Mouse (Mus musculus) G1E (cell line): ENCODE data around the gene Haspin. TPM values are rescaled to one million over a fixed set of nuclear protein-coding genes. Genes with fewer than 3 reads are reported as not detected.

Experiments
- ATAC-seq: 2 replicates; pipeline ENCODE4 v1.8.0; 2016; ENCODE audit warnings: mild to moderate bottlenecking; ENCODE audit not compliant: insufficient number of reproducible peaks, poor library complexity, low FRiP score, severe bottlenecking; ENCODE audit errors: extremely low read depth
- DNase-seq: peaks from one replicate; pipeline ENCODE4 v3.0.0; 2012; ENCODE audit warnings: low spot score
- H3K27me3 ChIP-seq: 2 replicates; pipeline ENCODE4 v1.6.1; 2012; ENCODE audit warnings: mild to moderate bottlenecking, low read length, inconsistent platforms; ENCODE audit not compliant: insufficient read depth
- H3K36me3 ChIP-seq: replicated peaks from 2 replicates; pipeline ENCODE3; 2012; ENCODE audit warnings: mild to moderate bottlenecking, inconsistent platforms
- H3K4me1 ChIP-seq: 2 replicates; pipeline ENCODE4 v1.6.1; 2012; ENCODE audit warnings: low read depth, low read length, inconsistent platforms, mixed read lengths; ENCODE audit not compliant: insufficient read depth
- H3K4me3 ChIP-seq: 2 replicates; pipeline ENCODE4 v1.5.1; 2012; ENCODE audit warnings: low read depth, mild to moderate bottlenecking, inconsistent platforms, low read length, moderate library complexity, mixed read lengths
- H3K9me3 ChIP-seq: replicated peaks from 2 replicates; pipeline ENCODE4 v1.6.1; 2012; ENCODE audit warnings: inconsistent platforms
- CTCF ChIP-seq: IDR thresholded peaks from 2 replicates; pipeline ENCODE4 v1.5.1; 2012; ENCODE audit warnings: low read depth, low read length, inconsistent platforms, mixed read lengths
- GATA1 ChIP-seq: IDR thresholded peaks from 2 replicates; pipeline ENCODE4 v1.6.1; 2012; ENCODE audit warnings: borderline replicate concordance, low read length, inconsistent platforms, mixed read lengths
- GATA2 ChIP-seq: IDR thresholded peaks from 2 replicates; pipeline ENCODE4 v1.6.1; 2012; ENCODE audit warnings: low read depth, low read length, inconsistent platforms, borderline replicate concordance
- POLR2AphosphoS5 ChIP-seq: IDR thresholded peaks from 2 replicates; pipeline ENCODE4 v1.6.1; 2012; ENCODE audit warnings: low read depth, low read length, inconsistent platforms; ENCODE audit not compliant: insufficient replicate concordance
- TAL1 ChIP-seq: conservative IDR thresholded peaks from 2 replicates; pipeline ENCODE4 v1.6.1; 2012; ENCODE audit warnings: low read depth, low read length, inconsistent platforms, mixed read lengths
- polyA plus RNA-seq: library from polyadenylated mRNA; stranded (reverse); fragments of >175 nt; gene quantifications from 2 replicates; pipeline ENCODE4 v1.2.3, GENCODE M21; 2012
- total RNA-seq, 2 experiments: library from RNA; stranded (forward) in 1 of 2; stranded (reverse) in 1 of 2; fragments of 200-1000 nt in 1 of 2; fragments of >200 nt in 1 of 2; fragmentation: Nextera tagmentation in 1 of 2; gene quantifications; 2 replicates each; pipeline ENCODE4 v1.2.3; 2014 to 2017

Gene Haspin
- total RNA-seq (2014; fragmentation: Nextera tagmentation) (16.7 and 18.4 TPM in 2 replicates), total RNA-seq (2017) (16.9 and 17.5 TPM in 2 replicates), polyA plus RNA-seq (19.5 and 23.1 TPM in 2 replicates)

DNA sequence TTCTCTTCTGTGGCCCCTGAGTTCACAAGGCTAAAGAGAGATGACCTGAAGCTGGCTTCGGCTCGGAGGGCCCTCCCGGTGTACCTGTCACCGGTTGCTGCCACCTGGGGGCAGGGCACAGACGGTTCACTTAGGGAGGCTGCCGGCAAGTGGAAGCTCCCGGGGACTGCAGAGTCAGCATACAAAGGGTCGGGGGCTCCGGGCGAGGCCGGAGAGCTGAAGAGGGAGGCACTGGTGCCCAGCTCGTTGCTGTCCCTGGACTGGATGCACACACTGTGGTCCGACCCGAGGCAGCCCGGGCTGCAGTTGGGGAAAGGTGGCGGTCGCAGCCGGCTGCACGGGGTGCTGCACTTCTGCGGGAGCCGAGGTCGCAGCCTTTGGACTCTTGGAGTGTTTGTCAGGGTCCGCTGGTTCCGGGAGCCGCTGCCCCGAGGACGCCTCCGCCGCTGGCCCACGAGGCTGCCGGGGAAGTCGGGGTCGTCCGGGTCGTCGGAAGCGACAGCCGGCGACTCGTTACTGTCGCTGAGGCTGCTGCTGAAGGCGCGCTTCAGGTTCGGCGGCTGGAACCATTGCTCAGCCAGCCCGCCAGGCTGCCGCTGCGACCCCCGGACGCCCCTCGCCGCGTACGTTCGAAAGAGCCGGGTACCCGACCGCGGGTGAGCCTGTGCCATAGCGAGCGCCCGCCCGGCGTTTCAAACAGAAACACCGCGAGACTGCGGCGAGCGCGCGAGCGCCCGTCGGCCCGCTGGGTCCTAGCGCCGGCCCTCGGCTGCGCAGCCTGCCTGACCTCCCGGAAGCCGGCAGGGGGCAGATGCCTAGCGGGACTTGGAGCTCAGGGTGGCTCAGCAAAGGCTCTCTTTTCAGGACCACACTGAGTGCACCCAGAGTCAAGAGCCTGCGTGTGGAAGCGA lies at the start of gene Haspin:
Gene Haspin (minus strand): TSS at position 704 of the 911 bp plus-strand sequence.
- peaks cover 30% of the 10 kb centered on the region for H3K36me3 ChIP-seq
- TF ChIP-seq POLR2AphosphoS5, result no peak
- TF ChIP-seq TAL1, result no peak
- TF ChIP-seq CTCF, result peak; percentile 65
- H3K4me3 ChIP-seq, result peak within 1 kb of the TSS; percentile 98
- peaks cover 3% of the 10 kb centered on the region; the same call in 1 of the 2 replicates for H3K27me3 ChIP-seq
- DNase-seq, result peak; percentile 95
- no peaks in the 10 kb centered on the region for H3K9me3 ChIP-seq
- H3K4me1 ChIP-seq, result peaks cover 45% of the 10 kb centered on the region
- peak; percentile 76 for ATAC-seq

DNA sequence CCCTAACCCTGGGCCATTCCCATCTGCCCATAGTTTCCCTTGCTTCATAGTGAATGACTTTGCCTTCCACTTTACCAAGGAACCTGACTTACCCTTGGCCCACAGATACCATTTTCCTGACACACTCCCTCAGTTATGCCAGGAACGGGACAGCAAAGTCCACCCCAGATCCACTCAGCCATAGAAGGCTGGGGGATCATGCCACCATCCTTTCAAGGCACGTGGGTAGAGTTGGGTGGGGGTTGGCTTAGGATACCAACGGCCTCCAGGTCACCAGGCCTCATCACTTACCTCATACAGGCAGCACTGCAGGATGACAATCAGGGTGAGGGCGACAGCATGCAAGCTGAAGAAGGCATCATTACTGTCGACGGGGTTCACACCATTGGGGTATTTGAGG lies 49.1 kb upstream of the Haspin start:
- ATAC-seq (no peak), DNase-seq (no peak)
- Histone ChIP-seq H3K4me3 (no peak overlapping the region), H3K9me3 (no peaks in the 10 kb centered on the region), H3K4me1 (no peaks in the 10 kb centered on the region), H3K36me3 (peaks cover 85% of the 10 kb centered on the region), H3K27me3 (no peaks in the 10 kb centered on the region)
- TF ChIP-seq GATA1 (no peak), CTCF (no peak), GATA2 (no peak), POLR2AphosphoS5 (no peak), TAL1 (no peak)

DNA sequence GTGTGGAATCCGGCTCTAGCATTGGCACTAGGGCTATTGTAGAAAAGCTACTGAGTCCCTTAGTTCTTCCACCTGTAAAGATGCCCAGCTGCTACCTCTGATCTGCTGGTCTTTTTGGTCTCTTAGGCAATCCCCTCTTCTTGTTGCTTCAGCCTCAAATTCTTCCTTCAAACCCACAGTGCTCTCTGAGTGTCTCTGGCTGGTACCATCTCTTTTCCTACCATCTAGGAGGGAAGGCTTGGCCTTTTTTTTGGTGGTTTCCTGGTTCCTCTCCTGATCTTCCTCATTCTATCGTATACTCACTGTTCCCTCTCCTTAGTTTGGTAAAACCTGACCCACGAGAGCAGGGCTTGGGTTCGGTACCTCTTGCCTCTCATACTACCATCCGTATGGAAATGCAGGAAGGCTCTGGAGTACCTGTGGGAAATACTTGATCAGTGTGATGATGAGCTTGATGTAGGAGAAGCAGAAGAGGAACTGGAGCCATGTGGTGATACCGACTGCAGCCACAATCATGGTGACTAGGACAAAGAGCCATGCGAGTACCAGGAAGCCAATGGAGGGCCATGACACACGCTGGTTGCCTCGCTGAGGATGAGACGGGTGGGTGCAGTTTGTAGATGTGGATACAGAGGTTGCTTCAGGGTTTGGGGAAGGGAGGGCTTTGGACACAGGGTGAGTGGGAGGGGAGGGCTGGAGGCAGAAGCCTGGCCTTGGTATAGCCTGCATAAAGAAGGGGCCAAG lies 48.0 kb upstream of the Haspin start:
- ATAC-seq (no peak), DNase-seq (no peak)
- Histone ChIP-seq H3K4me1 (no peaks in the 10 kb centered on the region), H3K36me3 (peaks cover 77% of the 10 kb centered on the region), H3K27me3 (no peaks in the 10 kb centered on the region), H3K4me3 (no peak overlapping the region), H3K9me3 (no peaks in the 10 kb centered on the region)
- no peak for TF ChIP-seq CTCF
- TF ChIP-seq GATA1, result no peak
- no peak for TF ChIP-seq POLR2AphosphoS5
- TF ChIP-seq TAL1, result no peak
- no peak for TF ChIP-seq GATA2

DNA sequence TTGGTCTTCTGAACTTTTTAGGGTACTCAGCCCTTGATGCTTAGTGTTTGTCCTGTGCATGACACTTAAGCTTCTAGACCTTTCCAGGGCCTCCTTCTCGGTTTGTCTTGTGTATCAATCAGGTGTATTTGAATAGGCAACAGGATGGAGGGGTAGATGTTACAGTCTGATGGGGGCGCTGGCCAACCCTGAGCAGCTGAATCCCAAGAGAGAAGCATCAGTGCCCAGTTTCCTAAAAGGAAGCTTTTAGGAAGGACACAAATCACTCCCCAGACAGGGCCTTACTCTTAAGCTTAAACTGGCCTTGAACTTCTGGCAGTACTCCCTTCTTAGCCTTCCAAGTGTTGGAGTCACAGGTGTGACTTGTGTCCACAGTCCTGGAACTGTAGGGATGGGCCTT lies 39.8 kb upstream of the Haspin start:
- Histone ChIP-seq H3K27me3 (0 out of 2 replicates have a peak, but pooled peaks cover 2% of the 10 kb centered on the region), H3K4me1 (peaks cover 38% of the 10 kb centered on the region), H3K4me3 (peak overlapping the region; percentile 98), H3K36me3 (peaks cover 38% of the 10 kb centered on the region), H3K9me3 (no peaks in the 10 kb centered on the region)
- ATAC-seq (no peak), DNase-seq (no peak)
- TF ChIP-seq CTCF (no peak), GATA2 (no peak), TAL1 (no peak), POLR2AphosphoS5 (no peak), GATA1 (no peak)

DNA sequence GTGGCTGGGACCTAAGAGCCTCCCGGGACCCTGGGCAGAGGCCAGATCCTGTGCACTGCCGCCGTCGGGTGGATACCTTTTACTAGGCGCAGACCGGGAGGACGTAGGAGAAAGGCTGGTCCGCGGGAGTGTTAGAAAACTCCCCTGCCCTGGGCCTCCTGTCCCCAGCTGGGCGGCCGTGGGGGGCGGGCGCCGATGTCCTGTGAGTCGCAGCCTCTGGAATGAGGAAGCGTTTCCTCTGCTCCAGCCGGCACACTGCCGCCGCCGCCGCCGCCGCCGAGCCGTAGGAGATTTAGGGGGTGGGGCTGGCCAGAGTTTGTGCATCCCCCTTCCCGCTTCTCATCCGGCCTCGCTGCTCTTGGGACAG lies 39.4 kb upstream of the Haspin start:
- Histone ChIP-seq H3K4me3 (peak overlapping the region; percentile 98), H3K36me3 (peaks cover 42% of the 10 kb centered on the region), H3K27me3 (0 out of 2 replicates have a peak, but pooled peaks cover 2% of the 10 kb centered on the region), H3K9me3 (no peaks in the 10 kb centered on the region), H3K4me1 (peaks cover 42% of the 10 kb centered on the region)
- peak; percentile 83 for DNase-seq
- TF ChIP-seq GATA1 (no peak), CTCF (no peak), GATA2 (no peak), POLR2AphosphoS5 (no peak), TAL1 (no peak)
- ATAC-seq, result 0 out of 2 replicates have a peak, but pooled peaks have one; percentile 19
